Mouse (Mus musculus): ENCODE results near the gene Maz. TPM values are rescaled to one million over a fixed set of nuclear protein-coding genes. Genes with fewer than 3 reads are reported as not detected.
A peak's percentile ranks its signal among the peaks of the same experiment; 100 is the strongest.

The Maz gene
- total and polyA plus RNA-seq, 3 experiments: 234 to 540 TPM; not detected in 1

GRCm38 (mm10) chr7:127004122-127004875 is 22.5 kb downstream of the Maz start (continued):
- TF ChIP-seq EP300 (IDR thresholded peaks at IDR 0.05; ENCODE audit: low read depth in 1 of 2, low read length in 2 of 2): no peak
- TF ChIP-seq MAX (IDR thresholded peaks at IDR 0.05; ENCODE audit: low read length): peak; percentile 42
- TF ChIP-seq ZMIZ1 (IDR thresholded peaks at IDR 0.05; ENCODE audit: low read depth, low read length): no peak
- peak; percentile 83 for TF ChIP-seq MYC (IDR thresholded peaks at IDR 0.05; ENCODE audit: low read depth, low read length)
- no peak for TF ChIP-seq MXI1 (IDR thresholded peaks at IDR 0.05; ENCODE audit: low read depth, low read length)
- no peak for TF ChIP-seq GATA1 (IDR thresholded peaks at IDR 0.05; ENCODE audit: low read depth, low read length)

GRCm38 (mm10) chr7:127003620-127004019 is 23.2 kb downstream of the Maz start:
- no peaks in the 10 kb centered on the region for H3K27me3 ChIP-seq (ENCODE audit: control insufficient read depth in 1 of 2, insufficient read depth in 2 of 2, low read length in 2 of 2)
- no peaks in the 10 kb centered on the region; the same call in 1 of the 2 replicates for H3K79me2 ChIP-seq (ENCODE audit: control insufficient read depth, insufficient read depth, low read length, poor library complexity)
- H3K4me3 ChIP-seq (ENCODE audit: control insufficient read depth in 1 of 2, insufficient read depth in 1 of 2, low read depth in 2 of 2, low read length in 2 of 2): no peak overlapping the region
- H3K4me1 ChIP-seq (ENCODE audit: control insufficient read depth in 1 of 2, insufficient read depth in 2 of 2, low read length in 2 of 2): peaks cover 10 to 22% of the 10 kb centered on the region in 2 experiments; a peak in 3 of 4 replicates
- no peak for TF ChIP-seq MAFK (IDR thresholded peaks at IDR 0.05; ENCODE audit: borderline replicate concordance, low read depth, low read length)
- TF ChIP-seq RAD21 (IDR thresholded peaks at IDR 0.05; ENCODE audit: low read depth, low read length): no peak
- TF ChIP-seq USF2 (IDR thresholded peaks at IDR 0.05; ENCODE audit: borderline replicate concordance in 1 of 2, insufficient read depth in 1 of 2, low read depth in 1 of 2, low read length in 2 of 2): no peak
- TF ChIP-seq MAX (IDR thresholded peaks at IDR 0.05; ENCODE audit: low read length): no peak
- TF ChIP-seq NELFE (IDR thresholded peaks at IDR 0.05; ENCODE audit: low read depth, low read length): no peak
- no peak for TF ChIP-seq GATA1 (IDR thresholded peaks at IDR 0.05; ENCODE audit: low read depth, low read length)
- no peak for TF ChIP-seq POLR2AphosphoS2 (IDR thresholded peaks at IDR 0.05; ENCODE audit: low read length)
- TF ChIP-seq ZNF384 (IDR thresholded peaks at IDR 0.05; ENCODE audit: low read depth, low read length): no peak
- no peak for TF ChIP-seq POLR2AphosphoS5 (IDR thresholded peaks at IDR 0.05; ENCODE audit: borderline replicate concordance, low read depth, low read length)
- no peak for TF ChIP-seq MXI1 (IDR thresholded peaks at IDR 0.05; ENCODE audit: low read depth, low read length)
- TF ChIP-seq BHLHE40 (IDR thresholded peaks at IDR 0.05; ENCODE audit: borderline replicate concordance, low read depth, low read length): no peak
- no peak for DNase-seq (ENCODE audit: low read depth, low spot score)
- H3K9ac ChIP-seq (ENCODE audit: control insufficient read depth, low read depth, low read length, poor library complexity, severe bottlenecking): no peak overlapping the region
- H3K9me3 ChIP-seq (replicated peaks; ENCODE audit: insufficient read depth, low read length): no peaks in the 10 kb centered on the region
- peaks cover 0 to 16% of the 10 kb centered on the region in 2 experiments; a peak in 2 of 4 replicates for H3K36me3 ChIP-seq (ENCODE audit: control insufficient read depth in 1 of 2, insufficient read depth in 2 of 2, low read length in 2 of 2)
- no peak overlapping the region for H3K27ac ChIP-seq (ENCODE audit: control insufficient read depth, low read depth, low read length)

GRCm38 (mm10) chr7:126999568-126999967 is 27.3 kb downstream of the Maz start:
- peaks cover 2 to 10% of the 10 kb centered on the region in 2 experiments; a peak in 3 of 4 replicates for H3K4me1 ChIP-seq (ENCODE audit: control insufficient read depth in 1 of 2, insufficient read depth in 2 of 2, low read length in 2 of 2)
- no peak overlapping the region for H3K4me3 ChIP-seq (ENCODE audit: control insufficient read depth in 1 of 2, insufficient read depth in 1 of 2, low read depth in 2 of 2, low read length in 2 of 2)
- H3K27me3 ChIP-seq (ENCODE audit: control insufficient read depth in 1 of 2, insufficient read depth in 2 of 2, low read length in 2 of 2): no peaks in the 10 kb centered on the region
- H3K9ac ChIP-seq (ENCODE audit: control insufficient read depth, low read depth, low read length, poor library complexity, severe bottlenecking): no peak overlapping the region
- no peaks in the 10 kb centered on the region for H3K79me2 ChIP-seq (ENCODE audit: control insufficient read depth, insufficient read depth, low read length, poor library complexity)
- no peaks in the 10 kb centered on the region for H3K9me3 ChIP-seq (replicated peaks; ENCODE audit: insufficient read depth, low read length)
- TF ChIP-seq MYC (IDR thresholded peaks at IDR 0.05; ENCODE audit: low read depth, low read length) (no peak), HCFC1 (IDR thresholded peaks at IDR 0.05; ENCODE audit: low read depth, low read length) (no peak), UBTF (IDR thresholded peaks at IDR 0.05; ENCODE audit: borderline replicate concordance, insufficient read depth, low read depth, low read length) (no peak), ETS1 (IDR thresholded peaks at IDR 0.05; ENCODE audit: low read depth, low read length) (no peak), NELFE (IDR thresholded peaks at IDR 0.05; ENCODE audit: low read depth, low read length) (no peak), ZNF384 (IDR thresholded peaks at IDR 0.05; ENCODE audit: low read depth, low read length) (no peak), KAT2A (conservative IDR thresholded peaks at IDR 0.05; ENCODE audit: low read depth, low read length) (no peak), BHLHE40 (IDR thresholded peaks at IDR 0.05; ENCODE audit: borderline replicate concordance, low read depth, low read length) (no peak), MXI1 (IDR thresholded peaks at IDR 0.05; ENCODE audit: low read depth, low read length) (no peak), USF2 (IDR thresholded peaks at IDR 0.05; ENCODE audit: borderline replicate concordance in 1 of 2, insufficient read depth in 1 of 2, low read depth in 1 of 2, low read length in 2 of 2) (no peak), POLR2AphosphoS2 (IDR thresholded peaks at IDR 0.05; ENCODE audit: low read length) (no peak)
- no peak for DNase-seq (ENCODE audit: low read depth, low spot score)
- H3K27ac ChIP-seq (ENCODE audit: control insufficient read depth, low read depth, low read length): no peak overlapping the region
- peaks cover 0 to 5% of the 10 kb centered on the region in 2 experiments; a peak in 3 of 4 replicates for H3K36me3 ChIP-seq (ENCODE audit: control insufficient read depth in 1 of 2, insufficient read depth in 2 of 2, low read length in 2 of 2)
